Mouse (Mus musculus) spleen, postnatal 14 days (tissue): ENCODE measurements around the gene Sowaha.

Experiments used
- DNase-seq, 2 experiments: peaks; one replicate each; pipeline ENCODE4 v3.0.0; 2021 to 2022; ENCODE audit warnings: low spot score in 2 of 2

The Sowaha gene

GRCm38 (mm10) chr11:53505026-53505663 is 25.1 kb upstream of the Sowaha start:
- no peak for DNase-seq

DNA sequence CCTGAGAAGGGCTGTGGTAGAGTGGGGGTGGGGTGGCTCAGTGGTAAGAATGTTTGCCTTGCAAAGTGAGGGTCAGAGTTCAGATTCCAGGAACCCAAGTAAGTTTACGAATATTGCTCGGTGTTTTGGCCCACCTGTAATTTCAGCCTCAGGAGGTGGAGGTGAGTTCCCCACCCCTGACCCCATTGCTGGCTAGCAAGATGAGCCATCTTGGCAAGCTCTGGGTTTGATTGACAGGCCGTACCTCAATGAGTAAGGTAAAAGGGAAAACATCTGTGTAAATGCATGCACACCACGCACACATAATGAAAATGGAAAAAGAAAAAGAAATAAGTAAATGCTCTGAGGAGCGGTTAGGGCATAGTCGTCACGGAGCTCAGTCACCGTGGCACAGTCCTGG is 24.3 kb upstream of the Sowaha start:
- DNase-seq = no peak

DNA sequence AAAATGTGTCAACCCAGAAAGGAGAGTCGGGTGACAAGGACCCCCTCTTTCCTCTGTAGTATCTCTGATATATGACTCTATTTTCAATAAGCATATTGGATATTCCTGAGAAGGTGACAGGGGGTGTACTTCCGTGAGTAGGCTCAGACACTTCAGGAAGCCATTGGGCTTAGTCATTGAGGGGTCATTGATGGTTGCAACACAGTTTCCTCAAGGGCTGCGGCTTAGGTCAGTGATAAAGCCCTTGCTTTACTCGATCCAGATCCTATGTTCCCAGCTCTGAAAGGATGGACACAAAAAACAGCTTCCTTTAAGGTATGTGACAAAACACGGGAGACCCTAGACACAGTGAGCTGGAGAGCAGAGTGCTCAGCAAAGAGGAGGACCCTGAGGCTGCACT is 23.7 kb upstream of the Sowaha start:
- no peak for DNase-seq

- DNase-seq = no peak
These were observed 22.1 kb upstream of the Sowaha start for GRCm38 (mm10) chr11:53502039-53502765.

- no peak for DNase-seq
These were observed 20.5 kb upstream of the Sowaha start for GRCm38 (mm10) chr11:53500569-53500968.

GRCm38 (mm10) chr11:53496946-53497345 is 16.9 kb upstream of the Sowaha start:
- DNase-seq = no peak

DNA sequence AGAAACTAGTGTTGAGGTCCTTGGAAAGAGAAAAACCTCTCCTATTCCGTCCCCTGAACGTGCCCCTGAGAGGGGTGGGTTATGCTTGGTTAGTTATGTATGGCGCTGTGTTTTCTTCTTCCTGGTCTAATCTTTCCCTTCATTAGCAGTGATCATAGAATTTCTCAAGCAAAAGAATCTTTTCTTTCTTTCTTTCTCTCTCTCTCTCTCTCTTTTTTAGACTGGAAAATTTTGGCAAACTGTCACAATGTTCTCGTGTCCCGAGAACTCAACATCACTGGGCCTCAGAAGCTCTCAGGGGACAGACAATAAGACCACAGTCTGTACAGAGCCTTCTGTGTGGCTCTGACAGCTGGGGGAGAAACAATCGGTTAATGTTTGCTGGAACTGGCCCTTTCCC is 15.3 kb upstream of the Sowaha start:
- DNase-seq = no peak

DNA sequence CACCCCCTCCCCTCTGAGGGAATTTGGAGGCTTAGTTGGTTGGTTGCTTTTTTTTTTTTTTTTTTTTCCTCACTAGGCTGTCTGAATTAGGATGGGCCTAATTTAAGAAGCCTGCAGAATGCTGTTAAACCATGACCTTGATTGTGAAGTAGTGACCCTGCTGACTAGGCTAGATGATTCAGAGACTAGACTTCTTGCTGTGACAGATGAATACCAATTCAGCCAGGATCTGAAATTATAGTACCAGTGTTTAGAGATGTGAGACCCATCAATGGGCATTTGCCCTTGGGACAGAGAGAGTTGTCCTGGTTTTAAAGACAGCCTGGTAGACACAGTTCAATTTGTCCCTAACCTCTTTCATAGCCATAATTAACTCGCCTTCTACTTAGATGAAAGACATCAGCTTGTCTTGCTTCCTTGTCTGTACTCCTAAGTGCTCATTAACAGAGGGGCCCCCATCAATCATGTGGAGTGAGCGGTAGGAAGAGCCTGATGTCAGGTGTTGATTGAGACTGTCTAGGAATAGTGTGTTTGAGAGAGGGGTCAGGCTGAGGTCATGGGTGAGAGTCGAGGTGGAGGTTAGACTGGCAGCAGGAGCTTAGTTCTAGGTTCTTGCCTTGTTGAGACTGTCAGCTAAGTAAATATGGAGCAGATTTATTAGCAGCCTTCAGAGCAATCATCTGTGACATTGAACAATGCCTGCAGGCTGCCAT is 13.3 kb upstream of the Sowaha start:
- DNase-seq = no peak

DNA sequence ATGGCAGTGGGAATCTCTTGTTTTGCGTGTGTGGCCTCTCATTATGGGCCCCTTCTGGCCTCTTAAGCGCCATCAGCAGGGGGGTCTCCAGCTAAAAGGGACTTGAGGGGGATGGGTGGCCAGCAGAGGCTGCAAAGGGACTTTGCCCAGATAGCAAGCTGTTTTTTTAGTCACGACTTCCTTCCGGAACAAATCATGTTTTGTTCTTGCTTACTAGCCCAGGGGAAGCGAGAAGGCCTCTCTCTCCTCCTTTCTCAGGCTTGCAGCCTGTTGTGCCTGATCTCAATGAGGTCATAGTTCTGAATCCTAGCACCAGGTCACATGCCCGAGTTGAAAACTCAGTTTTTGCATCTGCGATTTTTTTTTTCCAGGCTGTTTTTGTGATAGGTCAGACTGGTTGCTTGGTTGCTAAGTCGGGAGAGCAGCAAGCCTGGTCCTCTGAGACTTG is 11.9 kb upstream of the Sowaha start:
- DNase-seq = no peak

DNA sequence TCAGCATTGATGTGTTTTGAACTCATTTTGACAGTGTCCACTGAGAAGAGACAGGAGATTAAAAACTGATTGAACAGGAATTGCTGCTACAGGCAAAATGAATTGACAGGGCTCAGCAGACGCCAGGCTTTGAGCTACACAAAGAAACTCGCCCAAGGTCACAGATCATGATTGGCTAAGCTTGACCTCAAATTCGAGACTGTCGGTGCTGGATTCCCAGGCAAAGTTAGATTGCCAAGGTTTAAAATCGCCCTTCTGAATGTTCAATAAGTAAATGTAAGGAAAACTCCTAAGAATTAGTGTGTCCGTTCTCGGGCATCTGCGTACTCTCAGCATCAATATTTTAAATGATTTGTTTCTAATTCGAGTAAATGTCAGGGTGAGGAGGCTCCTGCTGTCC is 9.3 kb upstream of the Sowaha start:
- no peak for DNase-seq

GRCm38 (mm10) chr11:53489007-53489406 is 8.9 kb upstream of the Sowaha start:
- no peak for DNase-seq

- no peak for DNase-seq
These were observed 6.9 kb upstream of the Sowaha start for GRCm38 (mm10) chr11:53486822-53487594.

DNA sequence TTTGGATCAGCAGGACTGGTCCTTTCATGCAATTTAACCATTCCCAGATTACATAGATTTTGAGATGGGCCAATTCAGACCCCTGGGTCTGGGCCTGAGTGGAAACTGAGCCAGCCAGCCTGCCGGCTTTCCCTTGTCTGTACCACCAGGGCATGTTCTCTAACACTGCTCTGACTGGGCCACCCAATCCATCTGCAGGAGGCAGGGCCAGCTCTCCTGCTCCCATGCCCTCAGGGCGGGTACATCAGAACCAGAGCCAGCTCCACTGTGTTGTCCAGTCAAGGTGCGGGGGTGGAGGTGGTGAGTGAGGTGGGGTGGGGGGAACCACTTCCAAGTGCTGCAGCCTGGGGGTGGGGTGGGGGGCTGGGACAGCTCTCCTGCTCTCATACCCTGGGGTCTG is 6.3 kb upstream of the Sowaha start:
- DNase-seq = no peak

- DNase-seq = no peak
These were observed 5.6 kb upstream of the Sowaha start for GRCm38 (mm10) chr11:53485719-53486118.

GRCm38 (mm10) chr11:53483159-53483891 is 3.3 kb upstream of the Sowaha start:
- DNase-seq = peak; percentile 28 to 29

DNA sequence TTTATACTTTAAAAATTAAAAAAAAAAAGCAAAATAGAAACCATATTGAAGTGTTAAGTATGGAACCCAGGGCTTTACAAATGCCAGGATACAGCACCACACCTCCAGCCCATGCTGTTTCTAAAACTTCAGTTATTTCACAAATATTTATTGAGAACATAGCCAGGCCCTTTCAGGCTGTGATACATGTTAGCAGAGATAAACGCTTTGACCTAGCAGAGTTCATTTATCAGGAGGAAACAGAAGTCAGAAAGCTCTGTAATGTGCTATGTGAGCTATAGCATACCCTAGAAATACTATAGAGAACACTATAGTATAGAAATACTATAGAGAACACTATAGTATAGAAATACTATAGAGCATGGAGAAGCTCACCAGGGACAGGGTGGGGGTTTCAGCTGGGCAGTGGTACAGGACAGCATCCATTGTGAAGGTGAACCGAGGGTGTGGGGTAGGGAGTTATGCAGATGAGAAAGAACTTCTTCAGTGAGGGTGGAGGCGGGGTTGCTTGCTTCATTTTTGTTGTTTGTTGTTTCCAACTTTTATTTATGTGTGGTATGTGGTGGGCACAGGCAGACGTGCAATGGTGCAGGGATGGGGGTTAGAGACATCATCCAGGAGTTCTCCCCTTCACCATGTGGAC is 1.1 kb upstream of the Sowaha start:
- no peak for DNase-seq

- peak; percentile 14 to 17 for DNase-seq
These were observed 797 bp downstream of the Sowaha start for GRCm38 (mm10) chr11:53479171-53479782.

DNA sequence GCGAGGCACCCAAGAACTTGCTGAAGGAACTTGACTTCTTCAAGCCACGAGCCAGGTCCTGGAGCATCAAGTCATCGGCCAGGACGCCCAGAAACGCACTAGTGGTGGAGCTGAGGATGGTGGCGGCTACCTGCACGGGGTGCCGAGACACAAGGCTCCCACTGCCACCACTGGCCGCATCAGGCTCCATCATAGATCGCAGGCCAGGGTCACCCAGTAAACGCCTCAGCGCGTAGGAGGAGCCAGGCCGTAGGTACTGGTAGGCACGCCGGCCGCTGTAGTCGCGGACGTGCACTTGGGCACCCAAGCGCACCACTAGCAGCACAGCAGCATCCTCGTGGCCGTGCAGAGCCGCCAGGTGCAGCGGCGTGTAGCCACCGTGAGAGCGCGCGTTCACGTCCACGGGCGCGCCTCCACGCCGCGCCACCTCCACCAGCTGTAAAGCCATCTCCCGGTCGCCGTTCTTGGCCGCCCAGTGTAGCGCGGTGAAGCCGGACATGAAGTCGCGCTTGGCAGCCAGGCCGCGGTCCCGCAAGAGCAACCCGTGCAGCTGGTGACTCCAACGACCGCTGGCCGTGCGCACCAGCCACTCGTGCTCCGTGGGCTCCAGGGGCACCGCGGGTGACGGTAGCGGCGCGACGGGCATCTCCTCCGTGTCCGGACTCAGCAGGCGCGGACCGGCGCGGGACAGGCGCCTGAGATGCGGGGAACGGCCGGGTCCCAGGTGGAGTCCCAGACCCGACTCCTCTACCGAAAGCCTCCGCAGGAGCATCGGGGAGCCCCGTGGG is 1.5 kb downstream of the Sowaha start:
- peak; percentile 14 to 19 for DNase-seq

GRCm38 (mm10) chr11:53477833-53478232 is 2.2 kb downstream of the Sowaha start:
- DNase-seq = no peak

DNA sequence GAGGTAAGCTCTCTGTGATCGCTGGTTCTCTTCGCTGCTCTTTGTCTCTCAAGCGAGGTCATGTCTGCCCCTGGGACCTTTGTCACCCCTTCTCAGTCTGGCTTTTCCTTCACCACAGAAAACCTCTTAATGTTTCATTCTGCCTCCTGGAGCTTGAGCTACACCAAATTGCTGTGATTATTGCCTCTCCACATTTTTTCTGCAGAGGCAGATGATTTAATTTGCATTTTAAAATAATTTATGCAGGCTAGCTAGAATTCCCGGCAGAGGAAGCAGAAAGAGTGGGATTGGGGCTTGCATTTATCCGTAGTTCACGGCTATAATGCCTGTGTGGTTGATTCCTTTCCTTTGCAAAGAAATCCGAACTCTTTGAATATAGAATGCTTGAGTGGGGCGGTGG is 4.5 kb downstream of the Sowaha start:
- no peak for DNase-seq
